Mouse (Mus musculus) spleen, adult 2 months (tissue): Measurements from ENCODE around the gene Gm28539.

Source experiments
- CTCF ChIP-seq: fragments of 200-500 bp; IDR thresholded peaks from 2 replicates; pipeline ENCODE4 v1.5.1; 2011; ENCODE audit warnings: mild to moderate bottlenecking, inconsistent platforms; ENCODE audit not compliant: insufficient read depth, insufficient read length, insufficient replicate concordance; ENCODE audit errors: extremely low read depth
- POLR2A ChIP-seq: fragments of 200-500 bp; IDR thresholded peaks from 2 replicates; pipeline ENCODE4 v1.6.1; 2011; ENCODE audit warnings: low read depth, low read length, inconsistent platforms

- TF ChIP-seq POLR2A (no peak), CTCF (no peak)
These were observed 7.3 kb upstream of the Gm28539 start for GRCm38 (mm10) chr16:18829102-18829501.
